Mouse (Mus musculus) right cerebral cortex, postnatal 4 days (tissue): ENCODE results near the gene Sez6l.
A peak's percentile ranks its signal among the peaks of the same experiment; 100 is the strongest.

Experiments used
- DNase-seq: peaks from one replicate; pipeline ENCODE4 v3.0.0-alpha.2; 2022

Sez6l gene

GRCm38 (mm10) chr5:112382641-112383330 lies 194.2 kb downstream of the Sez6l start:
- no peak for DNase-seq

DNA sequence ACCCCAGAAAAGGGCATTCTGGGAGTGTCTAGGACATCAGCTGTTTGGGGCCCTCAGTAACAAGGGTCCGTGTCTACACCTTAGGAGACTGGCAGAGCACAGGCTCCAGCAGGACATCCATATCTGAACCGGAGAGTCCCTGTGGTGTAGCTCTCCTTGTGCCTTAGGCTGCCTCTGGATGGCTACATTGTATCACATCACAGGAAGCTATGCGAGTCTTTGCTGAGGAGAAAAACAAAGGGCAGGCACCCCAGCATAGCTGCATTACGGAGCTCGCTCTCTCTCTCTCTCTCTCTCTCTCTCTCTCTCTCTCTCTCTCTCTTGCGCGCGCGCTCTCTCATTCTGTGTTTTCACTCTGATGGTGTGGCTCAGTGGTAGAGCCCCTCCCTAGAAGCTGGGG lies 194.9 kb downstream of the Sez6l start:
- no peak for DNase-seq

- no peak for DNase-seq
Observed at GRCm38 (mm10) chr5:112381154-112381553, 195.8 kb downstream of the Sez6l start.

DNA sequence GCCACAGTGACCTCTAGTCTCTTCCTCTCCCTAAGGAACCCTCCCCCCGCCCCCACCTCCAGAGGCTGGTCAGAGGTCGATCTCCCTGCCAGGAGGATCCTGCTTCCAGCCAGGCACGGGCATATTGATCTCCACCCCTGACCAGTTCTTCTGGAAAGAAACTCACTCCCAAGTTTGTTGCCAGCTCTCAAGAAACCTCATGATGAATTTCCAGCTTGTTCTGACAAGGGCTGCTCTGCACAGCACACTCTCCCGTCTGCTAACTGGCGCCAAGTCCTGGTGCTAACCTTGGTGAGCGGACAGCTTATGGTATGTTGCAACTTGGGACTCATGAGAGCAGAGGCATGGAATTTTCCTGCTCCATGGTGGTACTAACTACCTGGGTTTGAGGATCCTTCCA lies 198.3 kb downstream of the Sez6l start:
- no peak for DNase-seq

DNA sequence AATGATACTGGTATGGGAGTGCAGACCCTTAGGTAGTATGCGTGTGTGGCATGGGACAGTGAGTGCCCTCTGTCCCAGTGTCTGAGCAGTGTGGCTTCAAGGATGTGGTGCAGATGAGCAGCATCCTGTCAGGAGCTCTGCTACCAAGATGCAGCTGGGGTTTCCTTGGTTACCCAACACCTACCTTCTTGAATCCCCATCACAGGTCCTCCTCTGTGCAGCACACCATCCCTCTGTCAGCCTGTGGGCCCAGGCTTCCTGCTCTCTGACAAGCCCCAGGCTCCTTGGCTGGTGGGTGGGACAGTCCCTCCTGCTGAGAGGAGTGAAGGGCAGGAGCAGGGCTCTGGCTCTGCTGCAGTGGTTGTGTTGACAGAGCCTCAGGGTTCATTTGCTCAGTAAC lies 199.6 kb downstream of the Sez6l start:
- DNase-seq = no peak

GRCm38 (mm10) chr5:112376111-112376510 lies 200.9 kb downstream of the Sez6l start:
- DNase-seq = no peak

DNA sequence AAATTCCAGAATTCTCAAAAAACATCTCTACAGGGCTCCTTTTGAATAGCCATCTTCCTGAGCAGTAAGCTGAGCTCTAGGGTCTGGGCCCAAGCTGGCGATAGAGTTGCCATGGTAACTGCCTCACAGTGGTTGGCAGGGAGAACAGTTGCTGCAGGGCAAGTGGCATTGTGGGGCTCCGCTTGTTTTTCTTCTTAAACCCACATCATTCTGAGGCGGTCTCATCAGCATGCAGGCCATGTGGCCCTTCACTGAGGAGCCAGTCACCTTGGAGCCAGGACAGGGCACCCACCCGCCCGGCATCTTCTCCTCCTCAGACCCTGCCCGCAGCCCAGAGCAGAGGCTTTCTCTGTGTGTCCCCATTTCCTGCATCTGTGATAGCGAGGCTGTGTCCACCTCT lies 205.1 kb downstream of the Sez6l start:
- DNase-seq = peak; percentile 57

DNA sequence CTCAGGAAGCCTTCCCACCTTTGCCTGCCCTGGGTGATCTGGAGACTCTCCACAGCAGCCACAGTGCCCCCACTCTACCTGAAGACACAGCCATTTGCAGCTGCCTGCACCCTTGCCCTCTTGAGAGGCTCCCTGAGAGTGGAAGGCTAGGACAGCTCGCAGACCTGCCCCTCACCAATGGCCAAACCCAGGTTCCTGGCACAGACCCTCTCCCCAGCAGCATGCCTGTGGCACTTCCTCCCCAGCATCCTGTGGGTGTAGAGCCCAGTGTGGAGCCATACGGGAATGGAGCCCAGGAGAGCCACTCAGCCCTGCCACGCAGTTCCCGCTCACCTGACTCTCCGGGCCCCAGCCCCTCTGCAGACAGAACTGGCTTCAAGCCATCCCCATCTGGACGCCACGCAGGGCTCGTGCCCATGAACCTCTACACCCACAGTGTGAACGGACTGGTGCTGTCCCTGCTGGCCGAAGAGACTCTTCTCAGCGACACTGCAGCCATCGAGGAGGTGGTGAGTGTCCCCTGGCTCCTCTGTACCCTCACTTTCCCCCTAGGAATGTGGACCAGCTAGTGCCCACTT lies 206.7 kb downstream of the Sez6l start:
- no peak for DNase-seq

- DNase-seq = no peak
Observed at GRCm38 (mm10) chr5:112369326-112369725, 207.7 kb downstream of the Sez6l start.
